Mouse (Mus musculus) cerebellum, postnatal 36 days (tissue): ENCODE measurements around the gene Gpc6.
A peak's percentile ranks its signal among the peaks of the same experiment; 100 is the strongest.

Experiments
- DNase-seq, 2 experiments: peaks; one replicate each; pipeline ENCODE4 v3.0.0; 2021 to 2022; ENCODE audit warnings: mixed read lengths in 2 of 2

Gene Gpc6

GRCm38 (mm10) chr14:117755231-117755630 lies 830.1 kb downstream of the Gpc6 start:
- no peak for DNase-seq

DNA sequence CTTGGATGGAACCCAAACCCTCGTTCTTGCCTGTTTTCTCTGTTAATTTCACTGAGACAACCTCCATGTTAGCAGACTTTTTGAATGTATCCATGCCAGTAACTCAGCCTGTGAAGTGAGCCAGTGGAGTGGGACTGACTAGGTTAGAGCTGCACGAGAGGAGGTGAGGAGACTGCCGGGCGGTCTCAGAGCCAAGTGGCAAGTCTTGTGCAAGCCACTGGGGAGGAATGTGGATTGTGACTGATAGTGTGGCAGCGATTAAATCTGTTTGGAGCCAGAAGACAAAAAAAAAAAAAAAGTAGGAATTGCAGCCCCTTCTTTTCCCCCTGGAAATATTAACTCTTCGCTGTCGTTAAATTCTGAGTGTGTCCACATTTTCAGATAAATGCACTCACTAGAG lies 831.4 kb downstream of the Gpc6 start:
- DNase-seq, result no peak

GRCm38 (mm10) chr14:117757790-117758358 lies 832.8 kb downstream of the Gpc6 start:
- no peak for DNase-seq

DNA sequence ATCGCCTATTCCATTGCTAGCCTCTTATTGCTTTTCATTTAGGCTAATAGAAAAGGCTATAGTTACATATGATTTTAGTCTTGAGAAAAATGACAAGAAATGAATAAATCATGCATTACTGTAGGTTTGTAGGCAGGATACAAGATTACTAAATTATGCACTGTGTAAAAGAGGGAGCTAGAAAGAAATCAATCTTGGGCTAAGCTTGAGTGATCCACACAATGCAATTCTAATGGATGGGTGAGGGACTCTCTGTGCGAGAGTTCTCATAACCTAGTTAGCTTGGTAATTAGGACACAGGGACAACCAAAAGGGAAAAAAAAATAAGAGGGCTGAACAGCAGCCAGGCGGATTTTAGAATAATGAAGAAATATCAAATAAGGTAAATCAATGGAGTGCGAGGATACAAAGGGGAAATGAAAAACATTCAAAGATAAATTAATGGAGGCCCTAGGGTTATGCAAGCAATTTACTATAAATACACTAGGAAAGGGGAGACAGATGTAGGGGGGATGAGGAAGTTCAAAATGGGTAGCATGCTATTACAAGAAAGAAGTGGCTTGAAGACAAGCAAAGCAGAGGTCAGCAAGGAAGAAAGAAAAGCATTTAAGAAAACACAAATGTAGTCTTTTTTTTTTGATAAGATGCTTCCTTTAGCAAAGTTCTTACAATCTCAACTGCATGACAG lies 835.9 kb downstream of the Gpc6 start:
- DNase-seq, result no peak

DNA sequence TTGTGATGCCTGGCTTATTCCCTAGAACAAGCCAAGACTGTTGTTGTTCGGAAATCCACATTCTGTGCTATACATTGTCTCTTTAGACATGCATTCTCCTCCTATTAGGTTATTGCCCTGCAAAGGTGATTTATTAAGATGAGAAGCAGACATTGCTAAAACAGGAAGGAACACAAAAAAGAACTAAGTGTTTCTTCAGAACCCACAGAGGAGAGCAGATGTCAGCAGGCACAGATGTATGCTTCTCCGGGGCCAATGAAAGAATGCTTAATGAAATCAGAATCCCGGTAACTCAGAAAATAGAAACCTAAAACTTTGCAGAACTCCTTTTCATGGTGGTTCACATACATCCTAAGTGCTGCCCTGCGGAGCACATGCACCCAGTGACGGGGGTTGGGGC lies 837.8 kb downstream of the Gpc6 start:
- no peak for DNase-seq

DNA sequence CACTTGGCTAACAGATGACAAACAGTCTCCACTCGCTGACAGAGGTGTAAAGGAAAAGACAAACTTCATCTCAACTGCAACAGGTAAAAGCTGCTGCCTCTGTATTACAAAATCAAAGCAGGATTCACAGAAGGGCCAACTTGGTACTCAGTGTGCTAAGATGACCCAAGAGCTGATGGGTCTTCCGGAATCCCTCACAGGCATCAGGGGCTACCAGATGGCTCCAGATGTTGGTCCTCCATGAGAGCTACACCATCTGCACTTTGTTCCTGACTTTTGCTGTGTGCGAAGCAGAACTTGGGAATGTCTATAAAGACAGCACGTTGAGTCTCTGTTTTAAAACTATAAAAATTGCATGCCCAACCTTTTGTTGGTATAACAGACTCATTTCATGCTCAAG lies 842.7 kb downstream of the Gpc6 start:
- no peak for DNase-seq

DNA sequence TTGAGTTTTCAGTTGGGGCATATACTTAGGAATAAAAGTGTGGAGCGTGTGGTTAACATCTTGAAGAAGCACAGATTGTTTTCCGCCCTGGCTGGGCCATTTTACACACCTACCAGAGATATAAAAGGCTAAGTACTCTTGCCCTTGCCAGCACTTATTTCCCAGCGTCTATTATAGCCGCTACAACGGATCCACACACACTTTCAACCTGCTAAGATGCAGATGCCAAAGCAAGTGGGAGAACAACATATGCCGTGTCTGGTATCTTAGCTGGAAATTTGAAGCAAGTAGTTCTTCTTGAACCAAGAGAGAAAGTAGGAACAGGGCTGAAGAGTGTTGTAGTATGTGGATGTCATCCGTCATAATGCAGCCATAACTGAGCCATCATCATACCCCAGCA lies 843.6 kb downstream of the Gpc6 start:
- no peak for DNase-seq

DNA sequence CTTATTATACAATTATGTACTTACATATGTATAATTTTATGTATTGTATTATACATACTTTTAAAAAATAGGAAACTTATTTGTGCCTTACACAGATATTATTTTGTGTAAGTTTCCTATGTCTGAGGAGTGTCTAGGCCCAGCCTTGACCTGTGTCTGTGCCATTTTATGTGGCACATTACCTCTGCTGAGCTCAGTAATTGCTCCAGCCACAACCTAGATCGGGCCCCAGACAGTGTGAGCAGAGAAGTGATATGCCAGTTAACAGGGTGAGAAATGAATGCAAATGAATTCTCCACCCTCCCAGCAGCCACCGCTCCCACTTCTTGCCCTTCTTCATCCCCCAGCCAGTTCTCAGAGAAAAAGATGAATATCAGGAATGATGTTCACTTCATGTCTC lies 848.3 kb downstream of the Gpc6 start:
- no peak for DNase-seq

DNA sequence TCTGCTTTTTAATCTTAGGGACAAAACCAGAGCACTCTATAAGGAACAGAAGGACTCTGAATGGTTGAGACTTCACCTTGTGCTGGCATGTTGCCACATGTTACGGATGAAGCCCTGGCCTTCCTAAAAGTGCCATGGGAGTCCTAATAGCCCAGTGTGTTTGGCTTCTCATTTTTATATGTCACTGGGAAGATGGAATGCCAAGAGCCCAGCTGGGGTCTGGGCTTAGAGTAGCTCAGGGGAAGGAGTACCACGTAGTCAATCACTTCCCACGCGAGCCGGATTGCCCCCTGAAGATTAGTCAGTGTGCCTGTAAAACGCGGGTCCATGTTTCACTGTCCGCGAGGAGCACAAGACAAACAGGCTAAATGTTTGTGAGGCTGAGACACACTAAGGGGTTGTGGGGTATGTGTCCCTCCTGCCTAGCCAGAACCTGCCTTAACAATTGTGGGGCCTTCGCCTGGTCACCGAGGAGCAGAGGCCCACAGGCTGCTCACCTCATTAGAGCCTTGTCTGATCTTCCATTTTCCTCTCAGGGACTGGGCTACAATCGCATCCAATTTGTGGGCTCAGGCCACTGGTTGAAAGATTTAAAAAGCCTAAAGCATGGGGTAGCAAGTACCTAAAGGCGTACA lies 852.9 kb downstream of the Gpc6 start:
- no peak for DNase-seq

DNA sequence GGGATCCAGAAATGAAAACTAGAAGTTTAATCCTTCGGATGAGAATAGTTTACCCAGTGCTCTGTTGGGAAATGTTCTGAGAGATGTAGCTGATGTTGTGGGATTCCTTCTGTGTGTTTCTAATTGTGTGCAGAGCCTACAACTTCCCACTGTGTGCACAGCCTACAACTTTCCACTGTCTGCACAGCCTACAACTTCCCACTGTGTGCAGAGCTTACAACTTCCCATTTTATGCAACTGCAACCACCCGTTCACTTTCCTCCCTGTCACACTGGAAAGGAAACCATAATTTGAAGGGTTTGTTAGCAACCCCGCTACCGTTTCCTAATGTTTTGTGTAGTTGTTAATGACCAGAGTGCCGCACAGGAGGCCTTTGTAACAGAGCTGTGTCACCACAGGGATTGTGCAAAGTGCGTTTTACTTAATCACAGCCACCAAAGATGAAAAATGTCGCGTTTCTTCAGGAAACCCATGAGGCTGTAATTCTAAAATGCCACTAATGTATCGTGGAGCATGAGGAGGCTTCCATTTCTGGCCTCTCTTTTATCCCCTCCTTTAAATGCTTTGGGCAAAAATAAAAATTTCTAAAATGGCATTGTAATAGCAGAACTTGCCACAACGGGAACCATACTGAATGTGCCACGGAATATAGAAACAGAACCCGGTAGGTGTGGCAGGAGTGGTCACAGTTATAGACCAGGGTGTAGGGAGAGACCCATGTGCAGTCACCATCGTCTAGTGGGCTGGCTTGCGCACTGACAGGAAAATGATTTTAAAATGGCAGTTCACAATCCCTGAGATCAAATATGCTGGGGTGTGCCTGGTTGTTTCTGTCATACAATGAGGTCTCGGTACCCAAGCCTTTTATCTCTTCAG lies 853.7 kb downstream of the Gpc6 start:
- DNase-seq, result no peak

GRCm38 (mm10) chr14:117781724-117782123 lies 856.6 kb downstream of the Gpc6 start:
- DNase-seq, result no peak

- no peak for DNase-seq
Observed at GRCm38 (mm10) chr14:117783671-117784262, 858.7 kb downstream of the Gpc6 start.

- no peak for DNase-seq
Observed at GRCm38 (mm10) chr14:117784960-117785359, 859.8 kb downstream of the Gpc6 start.

GRCm38 (mm10) chr14:117785507-117786085 lies 860.5 kb downstream of the Gpc6 start:
- no peak for DNase-seq

- no peak for DNase-seq
Observed at GRCm38 (mm10) chr14:117786647-117787046, 861.5 kb downstream of the Gpc6 start.

- DNase-seq, result no peak
Observed at GRCm38 (mm10) chr14:117794874-117795273, 869.8 kb downstream of the Gpc6 start.

DNA sequence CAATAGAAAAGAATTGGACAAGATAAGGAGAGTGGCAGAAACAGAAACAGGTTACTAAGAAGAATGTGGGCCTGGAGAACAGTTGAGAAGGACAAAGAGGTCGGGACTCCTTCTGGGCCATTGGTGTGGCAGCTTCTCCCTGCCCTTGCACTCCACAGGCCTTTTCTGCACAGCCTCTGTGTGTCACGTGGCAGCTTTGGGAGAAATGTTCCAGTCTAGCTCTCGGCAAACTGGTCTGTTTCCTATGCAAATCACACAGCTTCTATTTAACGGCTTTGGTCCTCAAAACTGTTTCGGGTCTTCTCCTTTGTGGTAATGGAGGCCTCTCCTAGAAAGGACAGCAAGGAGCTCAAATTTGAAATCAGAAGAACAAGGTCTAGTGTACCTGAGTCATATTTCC lies 871.5 kb downstream of the Gpc6 start:
- no peak for DNase-seq

GRCm38 (mm10) chr14:117800399-117800798 lies 875.3 kb downstream of the Gpc6 start:
- DNase-seq, result no peak

DNA sequence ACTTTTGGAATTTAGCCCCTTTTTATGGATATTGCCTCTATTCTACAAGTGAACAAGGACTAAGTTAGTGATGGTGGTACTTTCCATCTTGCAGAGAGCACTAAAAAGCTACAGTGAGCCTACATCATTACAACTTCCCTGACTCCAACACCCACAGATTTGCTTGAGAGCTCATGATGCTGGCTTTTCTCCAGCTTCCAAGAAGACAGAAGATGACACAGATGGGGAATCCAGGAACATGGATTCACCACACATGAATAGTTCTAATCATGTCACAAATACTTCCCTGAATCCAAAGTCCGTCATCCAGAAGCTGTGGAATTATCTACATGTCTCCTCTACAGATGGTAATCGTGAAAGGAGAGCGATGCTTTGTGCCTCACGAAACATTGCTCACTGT lies 882.7 kb downstream of the Gpc6 start:
- no peak for DNase-seq

DNA sequence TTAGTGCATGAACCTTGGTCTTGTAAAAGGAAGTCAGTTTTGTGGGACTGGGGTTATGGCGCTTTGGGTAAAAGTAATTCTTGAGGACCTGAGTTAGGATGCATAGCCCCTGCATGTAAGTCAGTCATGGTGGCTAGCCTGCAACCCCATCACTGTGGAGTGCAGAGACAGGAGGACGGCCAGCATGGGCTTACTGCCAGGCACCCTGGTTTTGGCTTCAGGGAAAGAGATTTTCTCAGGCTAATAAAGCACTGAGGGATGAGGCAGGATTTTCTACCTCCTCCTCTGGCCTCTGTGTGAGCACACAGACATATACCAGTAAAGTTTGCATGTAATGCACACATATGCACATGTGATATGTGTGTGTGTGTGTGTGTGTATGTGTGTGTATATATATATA lies 883.2 kb downstream of the Gpc6 start:
- peak; percentile 30 to 31 for DNase-seq

GRCm38 (mm10) chr14:117810321-117811270 lies 885.5 kb downstream of the Gpc6 start:
- no peak for DNase-seq
